Mouse (Mus musculus) kidney, embryonic 14.5 days (tissue): Measurements from ENCODE around the gene Rai2. TPM values are rescaled to one million over a fixed set of nuclear protein-coding genes. Genes with fewer than 3 reads are reported as not detected.
"Not testable (repeated sequence)": the region's sequence is repeated elsewhere in the genome, so short reads cannot be mapped to it uniquely, and the experiment has no call there.

Experiments used
- ATAC-seq: fragments of 200-750 bp; cut with Nextera tagmentation; 2 replicates; pipeline ENCODE4 v1.8.0; 2017; ENCODE audit warnings: moderate number of reproducible peaks, mild to moderate bottlenecking, moderate TSS enrichment, moderate library complexity; ENCODE audit not compliant: low FRiP score, low TSS enrichment
- H3K27ac ChIP-seq: fragments of 300-500 bp; sonication (generic); 2 replicates; pipeline ENCODE4 v1.5.1; 2014; ENCODE audit warnings: low read depth, mild to moderate bottlenecking, low read length, moderate library complexity, mixed read lengths
- H3K27me3 ChIP-seq: fragments of 300-500 bp; sonication (generic); 2 replicates; pipeline ENCODE4 v1.6.1; 2014; ENCODE audit warnings: mild to moderate bottlenecking, low read length; ENCODE audit not compliant: control insufficient read depth, insufficient read depth
- H3K36me3 ChIP-seq: fragments of 300-500 bp; sonication (generic); 2 replicates; pipeline ENCODE4 v1.6.1; 2014; ENCODE audit warnings: low read length, mixed read lengths; ENCODE audit not compliant: control insufficient read depth, insufficient read depth
- H3K4me1 ChIP-seq: fragments of 300-500 bp; sonication (generic); 2 replicates; pipeline ENCODE4 v1.6.1; 2014; ENCODE audit warnings: low read length, mixed read lengths; ENCODE audit not compliant: control insufficient read depth, insufficient read depth
- H3K4me2 ChIP-seq: fragments of 300-500 bp; sonication (generic); replicated peaks from 2 replicates; pipeline ENCODE4 v1.6.1; 2014; ENCODE audit warnings: low read depth, mild to moderate bottlenecking, low read length
- H3K4me3 ChIP-seq: fragments of 300-500 bp; sonication (generic); 2 replicates; pipeline ENCODE4 v1.5.1; 2014; ENCODE audit warnings: mild to moderate bottlenecking, low read length
- H3K9ac ChIP-seq: fragments of 300-500 bp; sonication (generic); 2 replicates; pipeline ENCODE4 v1.6.1; 2014; ENCODE audit warnings: low read depth, mild to moderate bottlenecking, low read length, moderate library complexity
- H3K9me3 ChIP-seq: fragments of 300-500 bp; sonication (generic); 2 replicates; pipeline ENCODE4 v1.6.1; 2016; ENCODE audit warnings: low read length; ENCODE audit not compliant: control insufficient read depth
- WGBS: fragments of 180-500 bp; shearing (Covaris S2); extraction: QIAGEN DNeasy Blood & Tissue Kit; methylation state at CpG from one replicate; pipeline ENCODE4 v1.1.7; 2014; 5-methylcytosine and 5-hydroxymethylcytosine counted together
- polyA plus RNA-seq: library from polyadenylated mRNA; unstranded; fragments of >200 nt; fragmentation: Nextera tagmentation; extraction: Ambion mirVana; gene quantifications from 2 replicates; pipeline ENCODE4 v1.2.1, GENCODE M21; 2014

Rai2 gene
- polyA plus RNA-seq, 1 experiment from 2014 or later: 6.2 TPM

DNA sequence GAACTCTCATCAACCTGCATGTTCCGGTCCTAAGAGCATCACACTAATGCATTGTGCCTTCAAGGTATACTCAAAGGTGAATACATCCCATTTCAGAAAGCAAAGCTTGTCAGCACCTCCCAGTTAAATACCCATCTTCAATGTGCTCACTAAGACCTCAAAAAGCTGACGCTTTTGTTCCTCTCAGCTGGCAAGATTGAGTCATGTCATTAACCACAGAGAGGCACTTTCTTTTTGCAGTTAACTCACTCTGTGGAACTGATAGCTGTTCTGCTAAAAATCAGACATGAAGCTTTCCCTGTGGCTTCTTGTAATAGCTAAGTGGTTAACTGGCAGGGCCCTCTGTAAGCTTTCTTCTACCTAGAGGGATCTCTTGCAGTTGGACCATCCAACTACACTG is 36.6 kb downstream of the Rai2 start:
- no peaks in the 10 kb centered on the region for H3K36me3 ChIP-seq
- H3K4me1 ChIP-seq: no peaks in the 10 kb centered on the region
- no peak overlapping the region for H3K4me2 ChIP-seq
- H3K27me3 ChIP-seq: no peaks in the 10 kb centered on the region; the same call in 1 of the 2 replicates
- 75% methylated on average over 2 of the region's 2 CpGs for WGBS
- H3K4me3 ChIP-seq: no peak overlapping the region
- H3K9ac ChIP-seq: no peak overlapping the region
- no peaks in the 10 kb centered on the region for H3K9me3 ChIP-seq
- H3K27ac ChIP-seq: no peak overlapping the region
- ATAC-seq: no peak

DNA sequence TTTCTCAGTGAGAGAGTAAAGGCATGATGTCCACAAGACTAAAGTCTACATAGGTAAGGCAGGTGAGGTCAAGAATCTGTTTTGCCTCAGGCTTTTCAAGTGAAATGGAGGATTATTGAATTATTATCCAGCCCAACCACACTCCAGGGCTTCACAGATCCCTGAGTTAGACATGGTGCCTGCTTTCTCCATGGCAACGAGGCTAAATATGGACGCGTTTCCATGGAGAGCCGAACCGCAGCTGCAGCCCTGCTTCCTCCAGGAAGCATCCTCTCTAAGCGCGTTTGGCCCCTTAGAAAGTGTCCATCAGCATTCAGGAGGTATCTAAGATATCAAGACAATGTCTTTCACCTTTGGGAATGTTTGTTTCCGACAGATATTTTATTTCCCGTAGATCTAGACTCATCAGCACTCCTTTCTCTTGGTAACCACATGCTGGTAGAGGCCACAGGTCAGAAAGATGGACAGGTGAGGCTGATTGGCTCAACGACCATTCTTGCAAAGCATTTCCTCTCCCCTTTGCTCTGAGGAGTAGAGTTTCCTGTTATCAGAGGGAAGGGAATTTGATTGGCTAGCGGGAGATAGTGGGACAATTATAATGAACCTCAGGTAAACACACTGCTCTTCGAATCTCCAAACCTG is 59.6 kb downstream of the Rai2 start:
- no peak for ATAC-seq
- WGBS: 77% methylated on average over 12 of the region's 12 CpGs
- no peak overlapping the region for H3K9ac ChIP-seq
- no peaks in the 10 kb centered on the region for H3K4me1 ChIP-seq
- no peak overlapping the region for H3K4me2 ChIP-seq
- H3K9me3 ChIP-seq: no peaks in the 10 kb centered on the region
- no peak overlapping the region for H3K27ac ChIP-seq
- H3K36me3 ChIP-seq: no peaks in the 10 kb centered on the region
- H3K4me3 ChIP-seq: no peak overlapping the region
- no peaks in the 10 kb centered on the region; the same call in 1 of the 2 replicates for H3K27me3 ChIP-seq

DNA sequence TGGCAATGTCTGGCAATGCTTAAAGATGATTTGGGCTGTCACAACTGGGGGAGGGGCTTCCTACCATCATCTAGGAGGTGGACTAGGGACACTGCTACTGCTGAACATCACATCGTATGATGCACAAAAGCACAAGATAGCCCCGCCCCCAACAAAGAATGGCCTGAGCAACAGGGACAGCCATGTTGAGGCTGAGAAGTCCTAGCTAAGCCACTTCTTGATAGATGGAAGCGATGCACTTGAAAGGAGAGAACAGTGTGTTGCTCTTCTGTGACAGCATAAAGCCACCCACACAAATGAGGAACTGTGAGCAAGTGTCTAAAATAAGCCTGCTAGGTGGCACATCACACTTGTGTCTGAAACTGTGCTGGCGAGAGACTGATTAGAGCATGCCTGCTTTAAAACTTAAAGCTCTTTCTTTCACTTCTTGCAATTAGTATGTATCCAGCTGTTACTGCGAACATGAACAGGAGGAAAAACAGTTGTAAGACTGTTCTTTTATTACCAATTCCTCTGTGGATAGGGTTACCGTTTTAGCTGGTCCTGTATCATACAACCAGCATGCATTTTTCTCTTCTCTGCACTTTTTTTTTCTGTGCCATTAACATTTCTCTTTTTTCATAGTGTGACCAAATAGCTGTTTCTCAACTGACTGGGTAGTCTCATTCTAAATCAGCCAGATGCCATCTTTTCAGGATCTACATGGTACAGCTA is 63.6 kb downstream of the Rai2 start:
- no peaks in the 10 kb centered on the region for H3K9me3 ChIP-seq
- no peak overlapping the region for H3K27ac ChIP-seq
- no peak overlapping the region for H3K4me2 ChIP-seq
- H3K36me3 ChIP-seq: no peaks in the 10 kb centered on the region
- WGBS: 76% methylated on average over 6 of the region's 6 CpGs
- H3K4me3 ChIP-seq: no peak overlapping the region
- ATAC-seq: no peak
- H3K27me3 ChIP-seq: no peaks in the 10 kb centered on the region
- H3K4me1 ChIP-seq: no peaks in the 10 kb centered on the region
- H3K9ac ChIP-seq: no peak overlapping the region

DNA sequence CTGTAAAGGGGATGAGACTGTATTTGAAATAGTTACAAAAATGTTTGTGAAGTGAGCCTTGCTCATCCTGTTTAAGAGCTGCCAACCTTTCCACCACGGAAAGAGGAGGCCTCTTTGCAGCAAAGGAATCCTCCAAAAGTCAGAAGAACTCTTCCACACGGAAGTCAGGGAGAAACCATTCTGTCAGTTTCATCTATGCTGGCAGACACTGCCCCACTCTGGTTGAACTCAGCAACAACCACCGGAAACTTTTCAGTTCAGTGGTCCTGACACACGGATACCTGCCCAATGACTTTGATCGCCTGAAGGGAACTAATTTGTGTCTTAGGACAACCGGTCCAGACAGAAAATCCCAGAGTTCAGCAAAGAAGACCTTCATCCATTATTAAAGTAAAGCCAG is 73.3 kb downstream of the Rai2 start:
- Histone ChIP-seq H3K36me3 (no peaks in the 10 kb centered on the region), H3K9ac (no peak overlapping the region), H3K27me3 (no peaks in the 10 kb centered on the region), H3K4me3 (no peak overlapping the region), H3K4me2 (no peak overlapping the region), H3K27ac (no peak overlapping the region), H3K9me3 (no peaks in the 10 kb centered on the region), H3K4me1 (no peaks in the 10 kb centered on the region)
- ATAC-seq: no peak
- 25% methylated on average over 6 of the region's 6 CpGs for WGBS

DNA sequence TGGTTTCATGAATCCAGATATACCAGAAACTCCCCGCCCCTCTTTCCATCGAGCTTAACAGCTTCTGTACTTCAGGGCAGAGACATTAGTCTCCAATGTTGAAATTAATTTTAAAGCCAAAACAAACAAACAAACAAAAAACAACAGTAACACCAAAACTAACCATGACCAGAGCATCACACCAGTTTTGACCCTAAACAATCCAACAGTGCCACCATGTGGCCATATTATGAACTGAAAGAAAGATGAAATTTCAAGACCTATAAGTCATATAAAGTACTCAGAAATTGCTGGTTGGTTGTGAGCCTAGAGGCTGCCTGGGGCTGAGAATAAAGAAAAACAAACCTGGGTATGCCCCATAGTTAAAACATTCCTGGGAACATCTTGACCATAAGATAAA is 109.3 kb downstream of the Rai2 start:
- not testable (repeated sequence) for ATAC-seq, H3K9me3 ChIP-seq, H3K9ac ChIP-seq, H3K36me3 ChIP-seq, H3K4me3 ChIP-seq, H3K27ac ChIP-seq, H3K4me1 ChIP-seq, H3K4me2 ChIP-seq, H3K27me3 ChIP-seq
- 27% methylated on average over 2 of the region's 2 CpGs for WGBS
